Mouse (Mus musculus) left cerebral cortex, adult 2 months (tissue): ENCODE measurements around the gene Scp2. TPM values are rescaled to one million over a fixed set of nuclear protein-coding genes. Genes with fewer than 3 reads are reported as not detected.

Experiments
- DNase-seq, 2 experiments: peaks; one replicate each; pipeline ENCODE4 v3.0.0; 2021 to 2022; ENCODE audit warnings: low spot score in 2 of 2, mixed read lengths in 1 of 2; ENCODE audit errors: extremely low spot score in 1 of 2
- H3K27ac ChIP-seq: fragments of 200-600 bp; 2 replicates; pipeline ENCODE4 v1.8.1; 2022
- H3K4me3 ChIP-seq: fragments of 200-600 bp; 2 replicates; pipeline ENCODE4 v1.8.1; 2022
- CTCF ChIP-seq: fragments of 200-600 bp; IDR thresholded peaks from 2 replicates; pipeline ENCODE4 v1.8.1; 2022; ENCODE audit warnings: antibody characterized with exemption, mild to moderate bottlenecking, moderate library complexity
- intact Hi-C: fragments of 180-260 bp; cut with DNase I; formaldehyde crosslinking; loops from one replicate; pipeline ENCODE4 v1.15.1; 2025
- total RNA-seq, 2 experiments: library from RNA; stranded (reverse); gene quantifications; 2 replicates each; pipeline ENCODE4 v1.2.3; 2021

Scp2 gene
- total RNA-seq, 2 experiments from 2014 or later: 90.3 to 100 TPM

DNA sequence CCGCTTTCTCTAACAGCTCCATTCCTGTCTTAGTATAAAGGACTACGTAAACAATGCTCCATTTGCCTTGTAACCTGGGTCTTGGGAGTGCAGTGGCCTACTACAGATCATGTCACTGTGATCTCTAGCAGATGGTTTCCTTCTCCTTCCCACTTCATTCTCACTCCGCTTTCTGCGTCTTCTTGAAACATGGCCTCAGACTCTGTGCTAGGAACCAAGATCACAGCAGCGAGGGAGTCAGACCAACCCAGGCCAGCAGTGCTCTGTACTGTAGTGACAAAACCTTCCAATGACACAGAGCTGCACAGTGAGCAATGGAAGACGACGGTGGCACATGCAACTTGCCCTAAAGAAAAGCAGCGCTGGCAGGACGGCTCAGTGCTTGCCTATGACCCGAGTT is 88.9 kb downstream of the Scp2 start:
- no peak for DNase-seq
- no peak for TF ChIP-seq CTCF
- H3K27ac ChIP-seq: no peak overlapping the region
- intact Hi-C loops: no loop called here
- H3K4me3 ChIP-seq: no peak overlapping the region

DNA sequence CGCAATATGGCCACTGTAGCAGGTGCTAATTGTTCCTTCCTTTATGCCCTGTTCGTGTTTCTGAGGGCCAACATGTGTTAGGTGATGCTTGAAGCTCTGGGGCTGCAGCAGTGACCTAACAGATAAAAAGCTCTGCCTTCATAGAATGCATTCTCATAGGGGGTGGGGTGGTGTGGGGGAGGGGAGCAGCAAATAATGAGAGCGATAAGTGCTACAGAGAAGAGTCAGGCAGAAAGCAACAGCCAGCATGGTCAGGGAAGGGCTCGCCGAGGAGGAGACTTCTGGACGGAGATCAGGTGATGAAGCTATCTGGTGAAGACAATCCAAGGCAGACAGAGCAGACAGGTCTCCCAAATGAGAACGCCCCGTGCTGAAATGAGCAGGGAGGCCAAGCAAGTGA is 92.1 kb downstream of the Scp2 start:
- H3K27ac ChIP-seq: no peak overlapping the region
- intact Hi-C loops: no loop called here
- TF ChIP-seq CTCF: no peak
- DNase-seq: no peak
- no peak overlapping the region for H3K4me3 ChIP-seq

DNA sequence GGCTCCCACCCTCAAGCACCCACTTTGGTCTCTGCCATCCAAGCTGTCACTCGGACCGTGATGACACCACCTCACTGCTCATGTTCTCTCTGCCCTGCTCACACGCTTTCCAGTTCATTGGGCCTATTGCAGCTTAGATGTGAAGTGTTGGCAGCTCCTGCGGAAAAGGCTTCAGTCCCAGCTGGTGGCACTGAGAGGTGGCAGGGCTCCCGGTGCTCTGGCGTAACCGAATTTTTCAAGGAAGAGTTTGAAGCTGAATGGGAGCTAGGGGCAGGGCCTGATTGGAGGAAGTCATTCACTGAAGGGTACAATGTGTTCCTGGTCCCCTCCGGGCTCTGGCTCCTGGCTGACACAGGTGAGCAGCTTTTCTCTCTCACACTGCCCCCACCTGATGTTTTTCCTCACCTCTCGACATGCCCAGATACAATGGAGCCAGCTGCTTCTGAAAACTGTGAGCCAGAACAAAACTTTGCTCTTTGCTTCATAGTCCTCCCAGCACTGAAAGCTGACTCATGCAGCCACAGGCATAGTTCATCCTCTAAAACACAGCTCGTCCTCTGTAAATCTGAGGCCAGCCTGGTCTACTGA is 93.0 kb downstream of the Scp2 start:
- H3K27ac ChIP-seq: peak overlapping the region; percentile 24
- no peak for TF ChIP-seq CTCF
- intact Hi-C loops: no loop called here
- H3K4me3 ChIP-seq: no peak overlapping the region
- DNase-seq: peak in 1 of 2 experiments; percentile 17

GRCm38 (mm10) chr4:108046136-108046535 is 98.7 kb downstream of the Scp2 start:
- intact Hi-C loops: no loop called here
- TF ChIP-seq CTCF: no peak
- no peak for DNase-seq
- Histone ChIP-seq H3K27ac (no peak overlapping the region), H3K4me3 (no peak overlapping the region)

DNA sequence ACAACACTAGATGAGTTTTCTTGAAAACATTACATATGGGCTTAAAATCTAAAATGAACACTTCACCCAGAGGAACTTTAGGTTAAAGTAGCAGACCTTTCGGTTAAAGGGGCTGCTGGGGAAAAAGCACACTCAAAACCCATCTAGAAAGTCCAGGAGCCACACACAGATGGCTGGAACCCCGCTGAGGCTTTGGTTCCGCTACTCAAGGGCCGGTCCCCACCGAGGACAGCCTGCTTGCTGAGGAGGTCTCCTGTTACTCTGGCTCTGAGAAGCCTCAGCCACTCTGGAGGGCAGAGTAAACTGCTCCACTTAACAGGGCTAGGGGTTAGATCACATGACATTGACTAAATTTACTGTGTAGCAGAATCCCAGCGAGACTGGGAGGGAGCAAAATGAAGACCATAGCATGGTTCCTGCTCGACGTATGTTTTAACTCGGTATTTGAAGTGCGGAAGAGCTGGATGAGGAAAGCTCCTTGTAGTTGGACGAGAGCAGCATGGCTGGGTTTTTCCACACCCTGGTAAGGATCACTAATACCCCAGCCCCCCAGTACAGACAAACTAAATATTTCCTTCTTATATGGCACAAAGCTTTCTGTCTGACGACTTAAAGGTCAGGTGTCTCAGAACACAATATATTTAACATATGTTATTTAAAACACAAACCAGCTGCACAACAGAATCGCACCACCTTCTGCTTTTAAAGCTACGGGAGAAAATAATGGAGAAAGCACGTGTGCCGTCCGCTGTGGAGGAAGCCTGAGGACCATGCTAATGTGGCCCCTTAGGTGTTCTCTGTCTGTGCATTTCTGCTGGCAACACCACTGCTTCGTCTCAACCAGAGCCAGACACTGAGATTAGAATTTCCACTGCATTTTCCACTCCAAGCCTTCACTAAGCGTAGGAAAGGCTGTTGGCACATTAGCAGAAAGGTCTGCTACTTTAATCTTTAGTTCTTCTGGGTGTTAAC is 99.4 kb downstream of the Scp2 start:
- Histone ChIP-seq H3K27ac (no peak overlapping the region), H3K4me3 (no peak overlapping the region)
- DNase-seq: no peak
- intact Hi-C loops: no loop called here
- no peak for TF ChIP-seq CTCF

GRCm38 (mm10) chr4:108037027-108037426 is 107.8 kb downstream of the Scp2 start:
- Histone ChIP-seq H3K4me3 (no peak overlapping the region), H3K27ac (no peak overlapping the region)
- no peak for TF ChIP-seq CTCF
- intact Hi-C loops: no loop called here
- DNase-seq: no peak

GRCm38 (mm10) chr4:108033041-108033764 is 111.6 kb downstream of the Scp2 start:
- TF ChIP-seq CTCF: no peak
- peak overlapping the region; percentile 50; the same call in 1 of the 2 replicates for H3K27ac ChIP-seq
- H3K4me3 ChIP-seq: no peak overlapping the region
- intact Hi-C loops: loop anchor here (2.0 kb wide), 3 partner anchors 26 to 48 kb away; no protein-coding TSS in a partner anchor
- DNase-seq: no peak

DNA sequence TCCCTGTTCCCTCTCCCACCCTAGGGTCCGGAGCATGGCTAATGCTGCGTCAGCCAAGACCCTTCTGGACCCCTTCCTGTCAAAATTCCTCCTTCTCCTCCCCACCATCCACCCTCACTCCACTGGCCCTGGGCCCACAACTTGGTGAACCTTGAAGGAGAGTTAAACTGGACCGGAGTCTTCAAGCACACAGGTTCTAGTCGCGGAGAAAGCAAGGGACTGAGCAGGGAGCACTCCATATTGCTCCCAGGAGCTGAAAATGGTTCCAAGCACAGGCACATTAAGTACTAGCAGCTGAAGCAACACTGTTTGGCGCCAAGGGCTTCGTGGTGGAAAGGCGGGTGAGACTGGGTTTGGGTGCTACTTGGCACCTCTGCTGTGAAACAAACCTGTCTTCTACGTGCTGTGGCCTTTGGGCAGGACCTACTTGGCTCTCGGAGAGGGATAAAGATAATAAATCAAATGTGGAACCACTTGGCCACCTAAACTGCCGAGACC is 112.4 kb downstream of the Scp2 start:
- Histone ChIP-seq H3K27ac (peak overlapping the region; percentile 50; the same call in 1 of the 2 replicates), H3K4me3 (peak overlapping the region; percentile 59)
- intact Hi-C loops: loop anchor here (2.0 kb wide), 3 partner anchors 26 to 48 kb away; no protein-coding TSS in a partner anchor
- TF ChIP-seq CTCF: no peak
- no peak for DNase-seq

DNA sequence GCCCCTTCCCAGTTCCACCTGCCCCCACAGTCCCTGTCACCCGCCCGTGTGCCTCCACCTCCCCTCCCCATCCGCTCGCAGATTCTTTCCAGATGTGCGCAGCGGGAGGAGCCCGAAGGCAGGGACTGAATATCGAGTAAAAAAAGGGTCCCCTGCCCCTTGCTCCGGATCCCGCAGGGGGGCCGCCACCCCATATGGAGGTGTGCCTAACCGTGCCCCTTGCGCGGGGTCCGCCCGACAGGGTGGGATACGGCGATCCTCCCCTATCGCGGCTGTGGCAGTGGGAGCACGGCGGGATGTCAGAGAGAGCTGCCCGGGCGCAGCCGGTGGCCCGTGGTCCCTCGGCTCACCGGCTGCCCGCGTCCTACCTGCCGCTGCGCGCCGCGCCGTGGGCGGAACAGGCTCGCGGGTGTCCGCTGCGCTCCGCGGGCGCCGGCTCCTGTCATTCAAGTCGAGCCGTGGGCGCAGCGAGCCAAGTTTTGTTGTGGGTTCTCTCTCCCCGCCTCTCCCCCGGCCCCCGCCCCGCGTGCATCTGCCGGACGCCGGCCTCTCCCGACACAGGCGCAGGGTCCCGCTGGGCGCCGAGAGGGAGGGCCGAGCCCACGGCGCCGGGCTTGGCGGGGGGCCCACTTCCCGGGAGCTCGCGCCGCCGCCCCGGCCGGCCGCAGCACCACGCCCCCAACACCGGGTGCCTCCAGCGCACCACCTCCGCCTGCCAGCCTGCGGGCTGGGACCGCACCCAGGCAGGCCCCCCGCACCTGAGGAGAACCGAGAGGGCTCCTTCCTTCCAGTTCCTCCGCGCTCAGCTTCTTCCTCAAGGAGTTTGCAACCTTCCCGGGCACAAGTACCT is 113.1 kb downstream of the Scp2 start:
- H3K27ac ChIP-seq: peak overlapping the region; percentile 84
- no peak for TF ChIP-seq CTCF

DNA sequence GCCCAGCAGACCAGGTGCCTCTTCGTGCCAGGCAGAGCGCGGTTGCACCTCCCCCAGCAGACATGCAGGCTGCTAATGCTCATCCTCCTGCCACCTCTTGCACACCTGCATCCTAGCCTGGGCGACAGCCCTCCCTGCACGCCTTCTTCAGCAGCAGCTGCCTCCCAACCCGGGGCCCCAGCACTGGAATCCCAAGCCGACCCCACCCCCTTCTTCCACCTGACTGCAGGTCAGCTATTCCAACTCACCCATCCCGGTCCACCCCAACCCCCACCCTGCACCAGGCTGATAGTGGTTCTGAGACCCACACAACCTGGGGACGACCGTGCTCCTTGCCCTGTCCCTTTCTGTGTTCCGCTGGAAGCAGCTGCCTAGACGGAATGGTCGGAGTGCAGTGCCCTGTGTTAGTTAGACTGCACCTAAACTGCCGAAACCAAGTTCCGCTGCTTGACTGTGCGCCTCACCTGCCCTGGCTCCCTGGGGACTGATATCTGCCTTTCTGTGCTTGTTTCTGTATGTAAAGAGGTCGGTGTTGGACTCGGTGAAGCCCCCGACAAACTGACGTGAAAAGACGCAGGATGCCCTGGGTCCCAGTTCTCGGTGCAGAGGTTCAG is 113.8 kb downstream of the Scp2 start:
- DNase-seq: no peak
- Histone ChIP-seq H3K27ac (peak overlapping the region; percentile 84; the same call in 1 of the 2 replicates), H3K4me3 (peak overlapping the region; percentile 59)
- no peak for TF ChIP-seq CTCF
- intact Hi-C loops: no loop called here

More for the DNA sequence above, 113.1 kb downstream of the Scp2 start:
- H3K4me3 ChIP-seq: peak overlapping the region; percentile 59
- peak; percentile 64 to 73 for DNase-seq
- intact Hi-C loops: loop anchor here (2.0 kb wide), 3 partner anchors 27 to 47 kb away; no protein-coding TSS in a partner anchor
